Mouse (Mus musculus) cerebellum, postnatal 10 days (tissue): Measurements from ENCODE around the gene Slamf6.
"Not testable (repeated sequence)": the region's sequence is repeated elsewhere in the genome, so short reads cannot be mapped to it uniquely, and the experiment has no call there.

Experiments
- DNase-seq, 2 experiments: peaks; one replicate each; pipeline ENCODE4 v3.0.0; 2021; ENCODE audit warnings: mixed read lengths in 2 of 2

Gene Slamf6

DNA sequence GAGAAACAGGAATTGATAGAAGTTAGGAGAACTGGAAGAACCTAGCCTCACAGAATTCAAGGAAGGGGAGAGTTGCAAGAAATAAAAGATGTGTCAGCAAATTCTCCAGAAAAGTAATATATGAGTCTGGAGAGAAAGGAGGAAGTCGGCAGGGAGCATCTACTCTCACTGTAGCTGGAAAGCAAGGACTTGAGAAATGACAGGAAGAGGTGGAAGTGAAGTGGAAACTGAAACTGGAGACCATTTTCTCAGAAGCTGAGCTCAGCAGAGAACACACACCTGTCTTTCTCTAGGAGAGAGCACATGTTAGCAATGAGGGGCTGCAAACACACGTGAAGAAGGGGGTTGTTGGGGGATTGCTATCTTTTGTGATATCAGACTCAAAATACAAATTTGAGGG lies 40.1 kb downstream of the Slamf6 start:
- DNase-seq = no peak

DNA sequence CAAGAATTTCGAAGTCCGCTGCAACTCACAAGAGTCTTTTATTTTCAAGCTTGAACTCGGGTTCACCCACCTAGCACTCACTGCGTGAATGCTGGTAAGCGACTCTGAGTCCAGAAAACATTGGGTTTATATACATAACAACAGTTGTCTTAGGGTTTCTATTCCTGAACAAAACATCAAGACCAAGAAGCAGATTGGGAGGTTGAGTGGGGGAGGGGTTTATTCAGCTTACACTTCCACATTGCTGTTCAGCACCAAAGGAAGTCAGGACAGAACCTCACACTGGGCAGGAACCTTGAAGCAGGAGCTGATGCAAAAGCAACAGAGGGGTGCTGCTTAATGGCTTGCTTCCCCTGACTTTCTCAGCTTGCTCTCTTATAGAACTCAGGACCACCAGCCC lies 43.4 kb downstream of the Slamf6 start:
- DNase-seq = no peak

DNA sequence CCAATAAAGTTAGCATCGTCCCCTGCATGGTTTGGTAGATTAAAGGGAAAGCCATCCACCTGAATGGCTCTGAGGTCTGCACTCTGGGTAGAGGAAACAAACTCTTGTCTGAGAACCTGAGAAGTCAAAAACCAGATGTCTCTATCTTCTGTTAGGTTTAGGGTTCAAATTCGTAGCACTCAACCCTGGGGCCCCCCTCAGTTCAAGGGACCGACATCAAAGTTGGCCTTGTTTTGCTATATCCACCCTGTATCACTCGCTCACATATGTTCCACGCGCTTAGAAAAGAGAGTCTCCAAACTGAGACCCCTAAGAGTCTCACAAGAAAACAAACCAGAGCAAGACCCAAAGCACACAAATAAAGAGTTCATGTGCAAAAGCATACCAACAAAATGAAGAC lies 44.4 kb downstream of the Slamf6 start:
- DNase-seq = no peak

DNA sequence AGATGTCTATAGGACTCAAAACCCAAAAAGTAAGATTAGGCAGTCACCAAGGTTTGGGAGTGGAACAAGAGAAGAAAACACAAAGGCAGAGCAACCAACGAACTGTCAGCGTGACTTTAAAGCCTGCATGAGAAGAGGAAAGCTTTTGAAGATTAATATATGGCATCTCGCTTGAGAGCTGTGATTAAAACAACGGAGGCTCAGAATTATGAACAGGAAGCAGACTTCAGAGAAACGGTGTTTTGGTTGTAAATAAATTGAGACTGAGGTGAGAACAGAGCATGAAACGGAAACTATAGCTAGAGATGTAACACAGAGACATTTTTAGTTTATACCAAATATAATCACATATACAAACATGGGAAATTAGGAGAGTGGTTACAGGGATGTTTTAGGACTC lies 46.3 kb downstream of the Slamf6 start:
- no peak for DNase-seq

DNA sequence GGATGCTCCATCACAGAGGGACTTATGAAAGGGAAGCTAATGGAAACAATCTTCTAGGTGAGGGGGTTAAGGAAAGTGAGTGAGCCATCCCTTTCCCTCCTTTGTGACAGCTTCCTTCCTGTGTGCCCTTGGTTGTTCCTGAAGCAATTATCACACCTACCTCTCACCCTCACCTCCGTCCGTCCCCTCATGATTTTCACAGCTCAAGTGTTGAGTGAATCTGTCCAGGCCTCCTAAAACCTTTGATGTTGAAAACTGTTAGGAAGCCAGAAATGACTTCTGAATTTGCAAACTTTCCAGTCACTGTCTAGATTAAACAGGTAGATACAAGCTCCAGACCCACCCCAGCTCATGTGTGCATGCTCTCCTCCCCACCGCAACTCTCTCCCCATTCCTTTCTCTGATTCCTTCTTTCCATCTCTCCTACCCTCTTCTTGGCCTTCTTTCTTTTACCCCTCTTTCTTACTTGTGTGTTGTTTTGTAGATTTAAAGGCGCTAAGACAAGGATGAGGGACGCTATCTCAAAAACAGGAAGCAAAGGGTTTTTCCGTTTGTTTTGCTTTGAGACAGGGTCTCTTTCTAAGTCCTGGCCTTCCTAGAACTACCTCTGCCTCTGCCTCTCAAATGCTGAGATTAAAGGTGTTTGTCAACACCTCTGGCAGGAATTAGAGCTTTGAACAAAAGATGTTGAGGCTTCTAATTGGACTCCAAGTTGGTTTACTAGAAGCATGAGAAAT lies 48.9 kb downstream of the Slamf6 start:
- DNase-seq = no peak

DNA sequence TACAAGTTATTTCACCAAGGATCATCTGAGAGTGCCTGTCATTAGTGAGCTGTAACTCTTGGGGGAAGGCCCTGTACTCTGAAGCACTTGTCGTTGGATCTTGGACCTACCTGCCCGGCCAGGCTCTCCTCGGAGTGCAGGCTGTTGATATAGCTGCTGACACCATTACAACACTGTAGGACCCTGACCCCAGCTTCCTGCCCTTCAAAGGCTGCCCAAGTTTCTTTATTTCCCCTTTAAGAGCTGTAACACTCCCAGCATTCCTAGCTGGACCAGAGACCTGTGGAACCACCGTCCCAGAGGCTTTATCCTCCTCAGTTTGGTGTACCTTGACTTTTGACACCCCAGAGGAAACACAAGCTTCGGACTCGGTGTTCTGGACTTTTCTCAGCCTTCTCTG lies 51.9 kb downstream of the Slamf6 start:
- no peak for DNase-seq

DNA sequence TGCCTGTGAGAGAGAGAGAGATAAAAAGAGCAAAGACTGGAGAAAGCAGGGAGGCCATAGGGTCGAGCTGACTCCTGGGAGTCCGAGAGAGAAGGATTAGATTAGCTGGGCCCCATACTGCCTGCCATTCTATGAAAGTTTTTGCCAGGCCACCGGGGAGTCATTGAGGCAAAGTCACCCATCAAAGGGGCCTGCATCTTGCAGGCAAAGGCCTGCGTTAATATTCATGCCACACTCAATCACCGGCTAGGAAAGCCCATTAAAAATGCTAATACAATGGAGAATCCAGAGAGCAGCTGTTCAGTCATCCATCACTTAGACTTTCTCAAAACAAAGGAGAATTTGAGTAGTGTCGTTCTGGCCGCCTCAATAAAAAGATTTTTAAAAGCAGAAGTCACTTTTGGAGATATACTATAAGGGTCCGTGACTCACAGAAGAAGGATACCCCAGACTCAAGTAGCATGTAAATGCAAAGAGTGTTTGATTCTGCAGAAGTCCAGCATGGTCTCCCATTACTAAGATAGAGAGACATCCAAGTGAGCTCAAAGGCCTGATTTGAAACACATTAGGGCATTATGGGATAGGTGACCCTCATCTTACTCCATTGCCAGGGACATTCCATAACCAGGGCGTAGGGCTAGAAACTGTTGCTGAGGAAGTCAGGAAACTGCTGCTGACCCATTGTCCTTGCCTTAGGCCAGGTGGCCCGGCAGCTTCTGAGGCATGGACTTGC lies 53.7 kb downstream of the Slamf6 start:
- DNase-seq = no peak

DNA sequence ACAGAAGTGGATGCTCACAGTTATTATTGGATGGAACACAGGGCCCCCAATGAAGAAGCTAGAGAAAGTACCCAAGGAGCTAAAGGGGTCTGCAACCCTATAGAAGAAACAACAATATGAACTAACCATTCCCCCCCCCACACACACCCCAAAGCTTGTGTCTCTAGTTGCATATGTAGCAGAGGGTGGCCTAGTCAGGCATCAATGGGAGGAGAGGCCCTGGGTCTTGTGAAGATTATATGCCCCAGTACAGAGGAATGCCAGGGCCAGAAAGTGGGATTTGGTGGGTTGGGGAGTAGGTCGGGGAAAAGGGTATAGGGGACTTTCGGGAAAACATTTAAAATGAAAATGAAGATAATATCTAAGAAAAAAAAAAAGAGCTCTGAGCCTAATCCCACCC lies 57.0 kb downstream of the Slamf6 start:
- DNase-seq = not testable (repeated sequence)

DNA sequence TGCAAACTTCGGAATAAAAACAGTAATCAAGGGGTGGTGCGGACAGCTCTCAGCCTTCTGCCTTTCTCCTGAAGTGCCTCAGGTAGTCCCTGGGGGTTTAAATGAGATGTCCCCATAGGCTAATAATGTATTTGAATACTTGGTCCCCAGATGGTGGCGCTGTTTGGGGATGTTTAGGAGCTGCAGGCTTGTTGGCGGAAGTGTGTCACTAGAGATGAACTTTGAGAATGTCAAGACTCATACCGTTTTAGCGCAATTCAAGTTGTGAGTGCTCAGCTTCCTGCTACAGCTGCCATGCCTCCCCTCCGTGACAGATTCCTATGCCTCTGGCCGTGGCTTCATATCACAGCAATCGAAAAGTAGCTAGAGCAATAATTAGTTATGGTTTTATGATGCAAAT lies 58.1 kb downstream of the Slamf6 start:
- no peak for DNase-seq

DNA sequence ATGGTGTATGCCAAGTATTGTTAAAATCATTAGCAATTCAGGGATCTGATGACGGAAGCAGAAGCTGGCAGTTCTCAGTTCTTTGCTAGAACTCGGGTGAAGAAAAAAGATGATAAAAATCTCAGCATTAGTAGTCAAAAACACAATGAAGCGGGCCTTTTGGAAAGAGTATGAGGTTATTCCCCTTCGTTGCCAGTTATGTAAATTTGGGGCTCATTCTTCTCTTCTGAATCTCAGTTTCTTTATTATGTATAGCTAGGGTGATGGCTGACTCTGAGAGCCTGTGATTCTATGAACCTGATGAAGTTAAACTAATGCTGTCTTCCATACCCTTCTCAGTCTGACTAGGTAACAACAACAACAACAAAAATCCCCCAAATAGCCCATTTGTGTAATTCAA lies 58.5 kb downstream of the Slamf6 start:
- DNase-seq = no peak

DNA sequence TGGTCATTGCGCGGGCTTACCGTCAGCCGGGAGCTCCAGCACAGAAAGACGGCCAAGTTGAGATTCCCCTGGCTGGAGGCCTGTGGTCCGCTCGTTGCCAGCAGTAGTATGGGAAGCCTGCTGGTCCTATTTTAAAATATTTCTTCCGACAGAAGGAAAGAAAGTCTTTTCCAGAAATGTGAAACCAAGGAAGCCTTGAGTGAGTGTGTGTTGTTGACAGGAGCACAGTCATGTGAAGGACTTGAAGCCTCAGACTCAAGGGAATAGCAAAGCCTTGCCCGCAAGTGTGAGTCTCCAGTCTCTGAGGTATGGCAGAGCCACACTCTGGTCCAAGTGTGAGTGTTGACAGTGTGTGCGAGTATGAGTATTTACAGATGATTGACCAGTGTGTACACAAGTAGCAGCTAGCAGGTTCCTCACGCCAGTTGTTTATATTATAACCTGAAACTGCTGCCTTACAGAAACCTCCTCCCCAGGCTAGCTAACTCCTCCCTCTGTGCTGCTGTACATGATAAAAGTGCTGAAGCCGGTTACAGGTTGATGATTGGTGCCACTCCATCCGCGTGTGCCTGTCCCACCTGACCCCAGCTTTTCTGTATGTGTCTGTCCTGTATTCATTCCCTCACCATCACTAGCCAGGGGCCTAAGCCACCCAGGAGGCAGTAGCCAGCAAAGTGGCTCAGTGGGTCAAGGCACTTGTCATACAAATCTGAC lies 59.7 kb downstream of the Slamf6 start:
- no peak for DNase-seq

DNA sequence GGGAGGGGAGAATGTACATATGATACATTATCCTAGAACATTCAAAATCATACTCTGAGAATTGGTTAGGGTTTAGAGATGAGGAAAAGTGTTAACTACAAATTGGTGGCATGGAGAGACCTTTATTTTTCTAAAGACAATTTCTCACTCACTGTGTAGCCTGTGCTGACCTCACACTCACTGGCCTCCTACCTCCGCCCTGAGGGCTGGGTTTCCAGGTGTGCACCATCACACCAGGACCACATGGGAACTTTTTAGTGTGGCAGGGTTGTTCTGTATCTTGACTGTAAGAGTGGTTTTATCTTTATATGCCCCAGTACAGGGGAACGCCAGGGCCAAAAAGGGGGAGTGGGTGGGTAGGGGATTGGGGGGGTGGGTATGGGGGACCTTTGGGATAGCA lies 60.6 kb downstream of the Slamf6 start:
- DNase-seq = no peak

DNA sequence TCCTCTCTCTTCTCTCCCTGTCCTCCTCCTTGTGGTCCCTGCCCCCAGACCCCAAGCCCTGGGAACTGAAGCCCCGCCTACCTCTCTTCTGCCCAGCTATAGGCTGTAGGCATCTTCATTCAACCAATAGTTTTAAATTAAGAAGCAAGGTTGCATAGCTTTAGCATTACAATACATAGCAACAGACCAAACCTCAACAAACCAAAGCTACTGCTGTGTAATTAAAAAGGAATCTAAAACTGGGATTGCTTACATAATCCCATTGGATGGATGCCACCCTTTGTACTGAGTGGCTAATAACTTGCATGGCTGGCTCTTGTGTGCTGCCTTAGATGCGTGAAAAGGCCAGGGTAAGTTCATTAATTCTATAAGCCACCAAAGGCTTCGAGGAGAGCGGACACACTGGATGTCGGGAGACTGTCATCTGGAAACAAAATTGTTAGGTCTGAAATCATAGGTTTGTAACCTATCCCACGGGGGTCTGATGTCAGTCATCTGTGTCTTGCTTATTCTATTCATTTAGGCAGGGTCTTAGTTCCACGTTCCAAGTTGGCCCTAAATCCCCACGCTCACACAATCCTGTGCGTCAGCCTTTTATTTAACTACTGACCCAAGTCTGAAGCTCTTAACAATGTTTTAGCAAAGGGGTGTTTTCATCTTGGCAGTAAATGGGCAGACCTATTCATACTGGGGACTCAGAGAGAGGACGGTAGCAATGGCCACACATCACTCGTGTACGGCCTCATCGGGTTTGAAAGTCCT lies 62.8 kb downstream of the Slamf6 start:
- DNase-seq = no peak

DNA sequence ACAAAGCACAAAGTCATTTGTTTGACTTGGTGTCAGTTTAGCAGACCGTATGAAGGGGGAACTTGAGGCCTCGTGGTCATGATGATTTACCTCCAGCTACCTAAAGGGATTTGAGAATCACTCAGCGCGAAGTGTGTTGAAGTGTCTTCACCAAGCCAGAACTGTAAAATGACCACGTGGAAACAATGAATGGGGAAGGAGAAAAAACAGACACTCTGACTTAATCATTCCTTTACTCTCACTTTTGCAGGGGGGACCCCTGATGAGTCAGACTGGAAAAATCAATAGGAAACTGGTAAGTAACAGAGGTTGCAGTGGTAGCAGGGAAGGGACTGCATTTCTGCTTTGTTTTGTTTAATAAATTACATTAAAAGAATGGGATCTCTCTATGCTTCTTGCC lies 64.9 kb downstream of the Slamf6 start:
- DNase-seq = no peak

DNA sequence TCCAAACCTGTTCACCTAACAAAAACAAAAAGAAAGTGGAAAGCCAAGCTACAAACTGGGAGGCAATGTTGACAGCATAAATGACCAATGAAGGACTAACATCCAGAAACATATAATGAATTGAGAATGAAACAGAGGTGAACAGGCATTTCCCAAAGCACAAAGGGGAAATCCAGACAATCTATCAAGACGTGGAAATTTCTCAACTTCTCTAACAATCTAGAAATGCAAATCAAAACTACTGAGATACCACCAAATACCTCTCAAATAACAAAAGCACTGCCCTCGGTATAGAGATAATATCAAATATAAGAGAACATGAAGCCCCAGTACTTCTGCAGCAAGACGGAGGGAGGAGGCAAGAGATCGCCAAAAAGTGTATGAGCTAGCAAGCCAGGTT lies 65.4 kb downstream of the Slamf6 start:
- DNase-seq = no peak

DNA sequence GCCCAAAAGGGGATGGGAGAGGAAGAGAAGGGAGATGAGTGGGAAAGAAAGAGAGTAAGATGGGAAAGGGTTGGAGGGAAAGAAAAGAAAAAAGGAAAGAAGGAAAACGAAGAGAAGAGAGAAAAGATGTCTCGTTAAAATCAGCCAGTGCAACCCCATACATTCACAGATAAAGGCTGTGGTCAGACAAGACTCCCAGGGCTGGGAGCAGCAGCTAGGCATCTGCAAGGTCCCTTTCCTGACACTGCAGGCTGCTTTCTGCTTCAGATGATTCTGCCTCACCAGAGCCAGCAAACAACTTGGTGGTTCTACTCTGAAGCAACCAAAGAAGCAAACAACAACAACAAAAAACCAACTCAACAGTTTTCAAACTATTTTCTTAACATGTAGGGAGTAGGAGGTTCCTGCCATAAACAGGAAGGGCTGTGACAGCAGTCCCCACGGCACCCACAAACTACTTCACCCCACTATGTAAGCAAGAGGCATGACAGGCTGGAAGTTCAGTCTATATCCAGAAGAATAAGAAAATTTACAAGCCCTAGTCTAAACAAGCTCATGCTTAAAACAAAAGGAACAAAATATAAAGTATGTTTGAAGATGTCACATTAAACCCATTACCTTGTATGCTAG lies 66.2 kb downstream of the Slamf6 start:
- DNase-seq = no peak

DNA sequence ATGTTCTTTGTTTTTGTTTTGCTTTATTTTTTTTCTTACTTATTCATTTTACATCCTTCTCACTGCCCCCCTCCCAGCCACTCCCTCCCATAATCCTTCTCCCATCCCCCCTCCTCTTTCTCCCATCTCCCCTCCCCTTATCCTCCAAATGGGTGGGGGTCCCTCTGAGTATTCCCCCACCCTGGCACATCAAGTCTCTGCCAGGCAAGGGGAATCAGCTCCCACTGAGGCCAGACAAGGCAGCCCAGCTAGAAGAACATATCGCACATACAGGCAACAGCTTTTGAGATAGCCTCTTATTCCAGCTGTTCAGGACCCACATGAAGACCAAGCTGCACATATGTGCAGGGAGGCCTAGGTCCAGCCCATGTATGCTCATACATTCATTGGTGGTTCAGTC lies 66.8 kb downstream of the Slamf6 start:
- DNase-seq = no peak

DNA sequence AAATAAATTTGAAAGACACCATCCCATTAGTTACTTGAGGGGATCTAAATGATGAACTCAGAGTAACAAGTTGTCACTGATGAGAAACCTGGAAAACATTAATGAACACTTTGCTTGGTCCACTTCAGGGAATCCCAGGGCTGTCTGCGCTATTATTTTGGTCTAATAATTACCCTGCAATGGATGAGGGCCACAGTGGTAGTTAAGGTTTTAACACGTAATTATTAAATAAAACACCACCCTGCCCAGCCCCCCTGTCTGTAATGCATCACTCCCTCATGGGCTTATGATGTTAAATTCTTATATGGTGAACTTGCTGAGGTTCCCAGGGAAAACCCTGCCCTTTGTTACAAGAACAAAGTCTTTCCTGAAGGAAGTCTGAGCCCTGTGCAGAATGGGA lies 74.6 kb downstream of the Slamf6 start:
- no peak for DNase-seq

DNA sequence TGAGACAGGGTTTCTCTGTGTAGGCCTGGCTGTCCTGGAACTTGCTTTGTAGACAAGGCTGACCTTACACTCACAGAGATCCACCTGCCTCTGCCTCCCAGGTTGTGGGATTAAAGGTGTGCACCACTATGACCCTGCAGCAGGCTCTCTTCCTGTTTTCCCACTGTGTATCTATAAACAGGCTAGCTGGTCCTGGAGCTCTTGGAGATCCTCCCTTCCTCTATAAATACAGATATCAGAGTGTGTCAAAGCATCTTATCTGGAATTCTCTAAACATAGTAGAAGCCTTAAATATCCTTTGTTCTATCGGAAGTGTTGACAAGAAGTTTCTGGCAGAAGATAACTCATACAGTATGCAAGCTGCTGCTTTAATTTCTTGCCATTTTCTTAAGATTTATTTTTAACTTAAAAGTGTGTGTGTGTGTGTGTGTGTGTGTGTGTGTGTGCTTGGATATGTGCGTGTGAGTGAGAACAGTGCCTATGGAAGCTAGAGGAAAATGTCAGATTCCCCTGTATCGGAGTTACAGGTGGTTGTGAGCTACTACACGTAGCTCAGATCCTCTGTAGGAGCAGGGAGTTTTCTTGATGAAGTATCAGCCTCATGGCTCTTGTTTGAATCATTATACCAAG lies 75.7 kb downstream of the Slamf6 start:
- no peak for DNase-seq

DNA sequence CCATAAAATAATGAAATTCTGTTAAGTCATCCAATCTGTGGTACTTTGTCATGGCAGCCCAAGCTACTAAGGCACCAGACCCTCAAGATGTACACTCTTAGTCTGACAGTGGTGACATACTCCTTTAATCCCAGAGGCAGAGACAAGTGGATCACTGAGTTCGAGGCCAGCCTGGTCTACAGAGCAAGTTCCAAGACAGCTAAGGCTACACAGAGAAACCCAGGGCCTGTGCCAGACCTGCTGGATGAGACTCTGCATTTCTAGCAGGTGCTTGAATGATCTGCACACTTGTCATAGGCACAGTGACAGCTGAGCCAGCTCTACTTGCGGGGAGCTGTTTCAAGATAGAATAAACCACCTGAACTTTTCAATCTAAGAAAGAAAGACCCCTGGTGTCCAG lies 77.2 kb downstream of the Slamf6 start:
- DNase-seq = no peak

DNA sequence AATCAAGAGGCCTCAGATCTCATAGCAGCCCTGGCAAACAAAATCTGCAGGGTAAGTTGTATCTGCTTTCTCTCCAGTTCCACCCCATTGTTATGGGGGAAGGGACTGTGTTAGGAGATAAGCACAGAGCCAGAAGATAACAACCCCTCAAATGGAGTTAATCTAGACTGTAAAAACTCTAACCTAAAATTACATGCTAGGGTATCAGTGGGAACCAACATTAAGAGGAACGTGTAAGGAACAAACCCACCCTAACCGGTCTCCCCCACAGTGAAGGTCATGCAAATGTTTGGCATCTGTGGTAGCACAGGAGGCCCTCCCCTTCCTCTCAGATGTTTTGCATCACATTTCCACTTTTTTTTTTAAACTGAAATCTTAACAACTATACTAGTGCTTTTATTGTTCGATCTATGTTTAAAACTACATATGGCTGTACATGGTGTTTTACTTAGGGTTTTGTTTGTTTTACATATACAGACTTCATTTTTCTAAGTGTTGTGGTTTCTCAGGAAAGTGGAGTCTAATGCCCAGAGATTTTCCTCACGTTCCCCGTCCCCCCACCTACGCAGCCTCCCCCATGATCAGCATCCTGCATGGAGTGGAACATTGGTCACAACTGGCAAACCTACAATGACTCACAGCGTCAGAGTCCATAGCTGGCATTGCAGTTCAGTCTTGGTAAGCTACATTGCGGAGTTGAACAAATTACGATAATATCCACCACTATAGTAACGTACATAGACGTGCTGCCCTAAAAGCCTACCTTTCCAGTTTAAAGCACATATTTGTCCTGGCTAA lies 77.8 kb downstream of the Slamf6 start:
- no peak for DNase-seq
